Mouse (Mus musculus) embryonic fibroblast, embryonic 13.5 days (primary cell): ENCODE measurements around the gene Slc26a10.

Experiments used
- CTCF ChIP-seq: IDR thresholded peaks from 2 replicates; pipeline ENCODE4 v1.5.1; 2011; ENCODE audit warnings: mild to moderate bottlenecking, control low read depth, low read length, moderate library complexity, borderline replicate concordance; ENCODE audit not compliant: insufficient read depth
- POLR2A ChIP-seq: IDR thresholded peaks from 2 replicates; pipeline ENCODE4 v1.6.1; 2011; ENCODE audit warnings: low read depth, mild to moderate bottlenecking, control low read depth, low read length, moderate library complexity

- TF ChIP-seq CTCF (no peak), POLR2A (no peak)
These were observed 57.0 kb downstream of the Slc26a10 start for GRCm38 (mm10) chr10:127123436-127123805.
